Mouse (Mus musculus) cerebellum, adult 11 months (tissue): ENCODE measurements around the gene Zfp704.
A peak's percentile ranks its signal among the peaks of the same experiment; 100 is the strongest.

ENCODE experiments used
- DNase-seq: peaks from one replicate; pipeline ENCODE4 v3.0.0; 2022

Gene Zfp704

DNA sequence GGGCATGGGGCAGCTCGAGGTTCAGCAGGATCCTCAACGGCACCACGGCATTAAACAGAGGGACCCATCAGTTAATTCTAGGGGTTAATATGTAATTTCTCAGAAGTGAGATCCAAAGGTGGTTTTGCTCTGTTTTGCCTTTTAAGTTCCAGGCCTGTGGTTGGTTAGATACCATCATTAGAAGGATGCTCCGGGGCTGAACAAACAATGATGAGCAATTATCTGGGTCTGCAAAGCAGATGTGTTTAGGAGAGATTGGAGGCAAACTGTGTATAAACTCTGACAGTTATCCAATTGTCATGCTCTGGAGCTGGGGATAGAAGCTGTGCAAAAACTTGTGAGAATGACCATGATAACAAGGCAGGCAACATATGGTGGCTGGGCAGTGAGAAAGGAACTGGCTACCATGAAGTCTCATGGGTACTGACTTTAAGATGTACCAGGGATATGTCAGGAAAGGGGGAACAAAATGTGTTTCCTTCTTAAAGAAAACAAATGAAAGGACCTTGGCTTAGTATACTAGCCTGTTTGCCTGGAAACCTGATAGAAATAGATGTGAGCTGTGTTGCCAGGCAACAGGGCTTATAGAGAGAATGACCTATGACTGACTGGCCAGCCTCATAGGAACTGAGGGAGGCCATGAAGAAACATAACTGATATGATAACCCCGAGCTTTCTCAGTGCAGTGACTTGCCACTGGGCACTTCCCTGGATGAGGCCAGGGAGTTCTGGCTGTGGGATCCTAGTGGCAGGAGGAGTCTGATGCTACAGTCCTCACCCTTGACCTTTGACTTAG lies 206.4 kb downstream of the Zfp704 start:
- no peak for DNase-seq

DNA sequence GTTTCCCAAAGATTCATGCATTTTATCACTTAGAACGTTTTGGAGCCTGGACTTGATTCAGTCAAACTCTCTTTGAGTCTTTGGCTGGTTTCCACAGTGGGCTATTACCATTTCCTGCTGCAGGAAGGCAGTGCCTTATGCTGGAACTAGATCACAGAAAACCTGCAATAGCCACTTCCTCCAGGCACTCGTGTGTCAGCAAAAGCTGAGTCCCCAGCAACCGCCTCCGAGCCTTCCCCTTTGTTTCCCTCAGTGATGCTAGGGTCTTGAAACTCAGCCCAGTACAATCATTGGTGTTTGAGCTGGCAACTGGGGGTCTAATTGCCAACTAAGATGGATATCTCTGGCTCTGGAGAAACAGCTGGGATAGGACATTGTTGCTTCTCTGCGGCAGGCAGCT lies 207.0 kb downstream of the Zfp704 start:
- DNase-seq, result no peak

DNA sequence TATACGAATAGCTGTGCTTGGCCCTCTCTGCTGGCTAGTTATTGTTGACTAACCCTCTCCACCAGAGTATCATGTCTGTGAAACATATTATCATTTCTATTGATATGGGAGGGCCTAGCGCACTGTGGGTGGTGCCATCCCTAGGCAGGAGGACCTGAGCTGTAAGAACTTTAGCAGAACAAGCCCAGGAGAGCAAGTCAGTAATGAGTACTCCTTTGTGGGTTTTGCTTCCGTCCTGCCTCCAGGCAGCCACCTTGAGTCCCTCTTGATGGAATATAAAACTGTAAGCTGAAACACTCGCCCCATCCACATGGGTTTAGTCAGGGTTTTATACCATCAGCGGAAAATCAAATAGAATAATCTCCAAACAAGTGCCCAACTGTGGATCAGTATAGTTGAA lies 207.5 kb downstream of the Zfp704 start:
- DNase-seq, result no peak

GRCm38 (mm10) chr3:9401685-9402084 lies 208.2 kb downstream of the Zfp704 start:
- no peak for DNase-seq

GRCm38 (mm10) chr3:9400886-9401221 lies 209.0 kb downstream of the Zfp704 start:
- DNase-seq, result no peak

DNA sequence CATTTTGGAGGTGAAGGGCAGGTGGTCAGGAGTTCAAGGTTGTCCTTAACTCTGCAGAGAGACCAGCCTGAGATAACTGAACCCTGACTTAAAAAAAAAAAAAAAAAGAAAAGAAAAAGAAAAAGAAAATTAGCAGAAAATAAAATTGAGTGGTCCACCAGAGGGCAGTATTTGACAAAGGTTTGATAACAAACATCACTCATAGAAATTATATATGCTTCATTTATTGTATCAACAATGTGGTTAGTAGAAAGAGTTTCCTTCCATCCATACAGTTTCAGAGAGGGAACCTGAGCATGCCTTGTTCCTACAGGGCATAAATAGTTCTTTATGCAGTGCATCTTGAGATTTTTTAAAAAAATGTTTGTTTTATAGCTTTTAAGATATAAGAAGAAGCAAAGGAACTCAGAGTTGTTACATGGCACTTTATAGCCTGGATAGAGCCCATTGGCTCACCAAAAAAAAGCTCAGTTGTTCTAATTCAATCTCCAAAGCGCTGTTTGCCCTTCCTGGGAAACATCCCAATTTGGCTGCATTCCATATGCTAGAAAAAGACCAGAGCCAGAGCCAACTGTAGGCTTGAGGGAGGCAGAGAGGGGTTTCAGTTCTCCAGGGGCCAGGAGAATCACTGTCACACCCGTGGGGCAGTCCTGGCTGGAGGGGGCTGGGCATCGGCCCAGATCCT lies 209.5 kb downstream of the Zfp704 start:
- peak; percentile 6 for DNase-seq

DNA sequence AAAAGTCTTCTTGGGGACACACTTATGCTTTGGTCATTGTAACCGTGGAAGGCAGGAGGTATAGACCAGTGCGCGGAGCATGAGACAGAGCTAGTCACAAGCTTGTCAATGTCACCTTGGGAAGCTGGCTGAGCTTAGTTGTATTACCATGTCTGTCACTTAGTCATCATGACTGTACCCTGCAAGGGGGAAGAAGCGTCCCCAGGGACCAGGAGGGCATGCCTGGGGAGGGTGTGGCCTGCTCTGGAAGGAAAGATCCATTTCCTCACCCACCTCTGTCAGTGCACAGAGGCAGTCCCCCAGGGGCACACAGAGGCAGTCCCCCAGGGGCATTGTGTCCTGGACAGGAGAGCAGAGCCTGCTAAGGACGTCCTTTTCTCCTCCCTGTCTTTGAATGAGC lies 211.6 kb downstream of the Zfp704 start:
- no peak for DNase-seq
